Mouse (Mus musculus) fat pad, adult 2 months (tissue): ENCODE measurements around the gene Camta1.

Experiments used
- DNase-seq: peaks from one replicate; pipeline ENCODE4 v3.0.0-alpha.2; 2011; ENCODE audit warnings: low read depth, low spot score; ENCODE audit errors: extremely low read depth

Gene Camta1

DNA sequence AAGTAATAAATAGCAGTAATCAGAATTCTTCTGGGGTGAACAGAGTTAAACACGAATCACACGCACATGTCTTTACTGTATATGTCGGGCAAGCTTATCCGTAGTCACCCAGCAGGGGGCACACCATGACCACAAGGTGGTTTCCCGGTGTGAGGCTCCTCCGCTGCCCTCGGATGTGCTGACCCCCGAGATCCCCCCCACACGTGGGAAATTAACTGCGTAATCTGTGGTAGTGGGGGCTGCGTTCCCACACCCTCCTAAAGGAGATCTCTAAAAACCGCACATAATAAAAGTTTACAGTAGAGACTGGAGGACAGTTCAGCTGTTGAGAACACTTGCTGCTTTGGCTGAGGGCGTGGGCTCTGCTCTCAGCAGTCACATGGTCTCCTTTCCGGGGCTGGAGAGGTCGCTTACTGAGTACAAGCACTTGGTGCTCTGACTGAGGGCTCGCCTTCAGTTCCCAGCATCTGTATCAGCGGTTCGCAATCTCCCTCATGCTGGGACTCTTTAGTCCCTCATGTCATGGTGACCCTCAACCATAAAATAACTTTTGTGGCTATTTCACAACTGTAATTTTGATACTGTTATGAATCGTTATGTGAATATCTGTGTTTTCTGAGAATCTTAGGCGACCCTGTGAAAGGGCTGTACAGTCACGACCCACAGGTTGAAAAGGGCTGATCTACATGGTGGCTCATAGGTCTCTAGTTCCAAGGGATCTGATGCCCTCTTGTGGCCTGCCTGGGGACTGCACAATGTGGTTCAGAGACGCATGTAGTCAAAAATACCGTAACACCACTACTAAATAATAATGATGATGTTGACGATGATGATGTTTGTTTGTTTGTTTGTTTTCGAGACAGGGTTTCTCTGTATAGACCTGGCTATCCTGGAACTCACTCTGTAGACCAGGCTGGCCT, 896.8 kb downstream of the Camta1 start:
- DNase-seq: no peak

- no peak for DNase-seq
These were observed 898.0 kb downstream of the Camta1 start for GRCm38 (mm10) chr4:150963711-150964110.

- DNase-seq: no peak
These were observed 899.4 kb downstream of the Camta1 start for GRCm38 (mm10) chr4:150962231-150962630.

DNA sequence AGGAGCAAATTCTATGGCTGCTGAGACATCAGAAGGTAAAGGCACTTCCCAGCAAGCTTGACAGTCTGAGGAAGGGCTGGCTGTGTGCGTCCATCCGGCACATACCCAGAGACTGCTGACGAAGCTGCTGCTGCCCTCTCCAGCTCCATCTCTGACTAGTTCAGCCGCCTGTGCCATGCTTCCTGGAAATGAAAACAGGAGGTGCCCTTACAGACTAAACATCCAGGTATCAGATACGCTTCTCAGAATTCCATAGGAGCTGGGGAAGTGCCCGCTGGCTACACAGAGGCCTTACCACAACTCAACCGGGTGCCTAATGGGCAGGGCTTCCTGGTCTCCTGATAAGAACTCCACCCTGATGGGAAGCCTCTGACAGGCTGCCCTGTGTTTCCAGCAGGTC, 903.1 kb downstream of the Camta1 start:
- DNase-seq: no peak

GRCm38 (mm10) chr4:150957106-150957458, 904.6 kb downstream of the Camta1 start:
- no peak for DNase-seq

DNA sequence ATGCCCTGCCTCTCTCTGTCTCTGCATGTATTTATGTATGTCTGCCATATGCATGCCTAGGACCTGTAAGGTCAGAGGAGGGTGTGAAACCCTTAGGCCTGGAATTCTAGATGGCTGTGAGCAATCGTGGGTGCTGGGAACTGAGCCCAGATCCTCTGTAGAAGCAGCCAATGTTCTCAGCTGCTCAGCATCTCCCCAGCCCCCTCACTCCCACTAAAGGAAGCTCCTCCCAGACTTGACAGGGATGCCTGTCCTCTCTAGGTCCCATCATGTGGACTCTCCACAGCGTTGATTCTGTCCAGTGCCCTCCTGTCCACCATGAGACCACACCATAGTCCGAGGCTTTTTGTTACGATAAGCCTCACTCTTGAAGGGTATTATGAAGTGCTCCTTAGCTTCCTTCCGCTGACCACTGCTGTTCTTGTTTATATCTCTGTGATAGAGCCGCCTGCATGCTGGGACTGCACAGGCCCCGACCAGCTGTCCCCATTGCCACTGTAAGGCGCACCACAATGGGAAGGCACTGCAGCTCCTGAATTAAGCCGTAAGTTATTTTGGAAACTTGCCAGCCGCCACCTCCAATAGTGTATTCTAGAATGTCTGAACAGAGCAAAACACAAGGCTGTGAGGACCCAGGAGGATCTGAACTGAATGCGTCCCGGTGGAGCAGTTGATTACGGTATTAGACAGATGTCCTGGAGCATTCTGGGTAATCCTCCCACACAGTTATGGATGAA, 905.1 kb downstream of the Camta1 start:
- DNase-seq: no peak

- no peak for DNase-seq
These were observed 910.7 kb downstream of the Camta1 start for GRCm38 (mm10) chr4:150950972-150951371.

DNA sequence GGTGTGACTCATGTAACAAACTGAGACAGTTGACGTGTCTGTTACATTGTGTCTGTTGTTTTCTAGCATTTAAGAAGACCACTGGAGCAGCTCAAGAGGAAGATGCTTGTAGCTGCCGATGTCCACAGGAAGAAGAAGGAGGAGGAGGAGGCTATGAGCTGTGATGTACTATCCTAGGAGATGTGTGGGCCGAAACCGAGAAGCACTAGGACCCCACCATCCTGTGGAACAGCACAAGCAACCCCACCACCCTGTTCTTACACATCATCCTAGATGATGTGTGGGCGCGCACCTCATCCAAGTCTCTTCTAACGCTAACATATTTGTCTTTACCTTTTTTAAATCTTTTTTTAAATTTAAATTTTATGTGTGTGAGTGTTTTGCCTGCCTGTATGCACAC, 917.0 kb downstream of the Camta1 start:
- DNase-seq: no peak

GRCm38 (mm10) chr4:150939991-150940651, 921.6 kb downstream of the Camta1 start:
- DNase-seq: no peak

DNA sequence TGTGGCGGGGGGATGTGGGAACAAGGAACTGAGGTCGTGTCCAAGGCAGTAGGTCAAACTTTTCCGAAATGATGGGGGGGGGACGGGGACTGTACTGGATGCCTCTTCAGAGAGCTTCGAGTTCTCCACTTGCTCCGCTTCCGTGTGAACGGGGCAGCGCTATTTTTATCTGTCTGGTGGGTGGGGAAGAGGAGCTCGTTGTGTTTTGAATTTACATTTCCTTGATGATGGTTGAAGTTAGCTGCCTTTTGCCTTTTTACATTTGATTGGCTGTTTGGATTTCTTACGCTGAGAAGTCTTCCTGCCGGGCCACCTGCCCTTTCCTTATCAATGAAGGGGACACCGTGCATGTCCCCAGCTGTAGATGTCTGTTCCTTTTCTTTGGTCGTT, 923.6 kb downstream of the Camta1 start:
- DNase-seq: no peak

- DNase-seq: no peak
These were observed 924.2 kb downstream of the Camta1 start for GRCm38 (mm10) chr4:150937293-150938062.

GRCm38 (mm10) chr4:150933503-150933902, 928.2 kb downstream of the Camta1 start:
- DNase-seq: no peak

DNA sequence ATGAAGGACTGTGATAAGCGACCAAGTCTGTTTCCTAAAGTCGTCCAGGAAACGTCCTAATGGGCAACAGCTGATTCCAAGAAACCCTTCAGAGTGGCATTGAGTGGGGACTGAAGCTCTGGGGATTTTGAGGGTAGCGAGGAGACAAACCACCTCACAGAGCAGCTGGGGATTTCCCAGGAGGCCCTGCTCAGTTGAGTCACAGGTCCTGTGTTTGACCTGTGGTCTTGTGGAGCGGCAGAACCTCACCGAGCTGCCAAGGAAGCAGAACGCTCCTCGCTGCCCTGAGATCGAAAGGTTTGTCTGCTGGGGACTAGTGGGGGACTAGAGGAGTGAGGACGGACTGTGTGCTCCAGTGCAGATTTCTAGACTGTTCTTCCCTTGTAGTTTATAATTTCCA, 933.9 kb downstream of the Camta1 start:
- DNase-seq: no peak

DNA sequence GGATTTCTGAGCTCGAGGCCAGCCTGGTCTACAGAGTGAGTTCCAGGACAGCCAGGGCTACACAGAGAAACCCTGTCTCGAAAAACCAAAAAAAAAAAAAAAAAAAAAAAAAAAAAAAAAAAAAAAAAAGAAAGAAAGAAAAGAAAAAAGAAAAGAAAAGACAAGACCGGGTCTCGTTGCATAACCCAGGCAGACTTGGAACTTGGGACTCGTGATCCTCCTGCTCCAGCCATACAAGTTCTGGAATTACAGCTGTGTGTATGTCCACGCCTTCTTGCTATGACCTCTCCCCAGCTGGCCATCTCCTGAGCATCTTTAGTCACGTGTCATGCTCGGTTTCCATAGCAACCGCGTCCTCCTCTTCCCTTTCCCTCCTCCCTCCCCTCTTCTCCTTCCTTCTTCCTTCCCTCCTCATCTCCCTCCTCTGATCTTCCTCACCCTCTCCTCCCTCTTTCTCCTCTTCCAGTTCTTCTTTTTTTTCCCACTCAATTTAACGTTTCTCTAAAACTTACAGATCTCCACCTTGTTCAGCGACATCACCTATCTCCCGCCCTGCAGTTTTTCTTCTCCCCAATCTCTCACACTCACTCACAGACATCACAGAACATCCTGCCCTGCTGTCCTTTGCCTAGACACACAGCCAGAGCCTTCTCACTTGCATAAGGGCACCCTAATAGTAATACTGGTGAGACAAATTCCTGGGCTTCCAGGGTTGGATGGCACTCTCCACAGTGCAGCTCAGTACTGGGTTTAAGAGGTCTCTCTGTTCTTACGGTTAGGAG, 934.6 kb downstream of the Camta1 start:
- DNase-seq: no peak

DNA sequence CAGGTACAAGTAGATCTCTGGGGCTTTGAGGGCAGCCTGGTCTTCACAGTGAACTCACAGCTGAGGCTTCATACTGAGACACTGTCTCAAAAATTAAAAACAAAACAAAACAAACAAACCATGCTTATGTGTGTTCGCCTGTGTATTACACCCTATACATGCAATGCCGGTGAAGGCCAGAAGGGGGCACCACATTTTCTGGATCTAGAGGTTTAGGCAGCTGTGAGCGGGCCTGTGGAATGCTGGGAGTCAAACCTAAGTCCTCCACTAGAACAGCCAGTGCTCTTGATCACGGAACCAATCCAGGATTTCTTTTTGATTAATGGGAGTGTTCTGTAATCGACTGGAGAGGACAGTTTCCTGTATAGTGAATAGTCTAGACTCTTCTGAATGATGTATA, 935.8 kb downstream of the Camta1 start:
- DNase-seq: no peak

DNA sequence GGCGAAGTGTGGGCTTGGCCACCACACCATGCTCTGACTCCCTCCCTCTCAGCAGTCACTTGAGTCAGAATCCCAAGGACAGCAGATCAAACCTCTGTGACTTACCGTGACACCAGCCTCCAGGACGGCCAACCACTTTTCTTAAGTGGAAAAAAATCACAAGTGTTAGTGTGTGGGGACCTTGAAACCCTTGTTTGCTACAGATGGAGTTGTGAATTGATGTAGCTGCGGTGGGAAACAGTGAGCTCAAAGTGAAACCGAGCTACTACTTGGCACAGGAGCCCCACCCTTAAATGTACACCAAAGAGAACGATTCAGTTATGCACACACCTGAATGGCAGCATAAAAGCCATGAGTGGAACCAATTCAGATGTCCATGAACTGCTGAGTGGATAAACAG, 936.7 kb downstream of the Camta1 start:
- DNase-seq: no peak

DNA sequence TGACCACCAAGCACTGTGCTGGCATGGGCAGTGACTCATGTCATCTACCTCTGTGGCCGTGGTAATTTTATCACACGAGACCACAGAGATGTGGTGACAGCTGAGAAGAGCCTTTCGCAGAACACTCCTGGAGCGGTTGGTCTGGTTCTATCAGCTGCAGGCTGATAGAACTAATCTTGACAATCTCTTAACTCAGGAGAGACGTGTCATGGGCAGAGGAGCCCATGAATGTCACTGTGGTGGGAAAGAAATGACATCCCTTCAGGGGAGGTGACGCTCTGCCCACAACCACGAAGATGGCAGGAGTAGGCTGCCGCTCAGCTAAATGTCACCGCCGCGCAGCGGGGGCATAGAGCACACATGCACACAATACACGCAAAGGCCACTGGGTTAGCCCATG, 937.4 kb downstream of the Camta1 start:
- no peak for DNase-seq

GRCm38 (mm10) chr4:150921206-150921605, 940.5 kb downstream of the Camta1 start:
- DNase-seq: no peak

- DNase-seq: no peak
These were observed 944.2 kb downstream of the Camta1 start for GRCm38 (mm10) chr4:150917336-150918027.
